Mouse (Mus musculus) ES-E14 (cell line): Measurements from ENCODE around the gene Wrap53. TPM values are rescaled to one million over a fixed set of nuclear protein-coding genes. Genes with fewer than 3 reads are reported as not detected.
A peak's percentile ranks its signal among the peaks of the same experiment; 100 is the strongest.

ENCODE experiments used
- DNase-seq: peaks from one replicate; pipeline ENCODE4 v3.0.0-alpha.2; 2013; ENCODE audit warnings: low read depth, low spot score
- H3K27ac ChIP-seq: 2 replicates; pipeline ENCODE4 v1.5.1; 2012; ENCODE audit warnings: low read depth, mild to moderate bottlenecking, low read length, moderate library complexity, mixed read lengths; ENCODE audit not compliant: poor library complexity, insufficient read depth, severe bottlenecking
- H3K36me3 ChIP-seq: 2 replicates; pipeline ENCODE4 v1.6.1; 2012; ENCODE audit warnings: mild to moderate bottlenecking, low read length, moderate library complexity, mixed read lengths; ENCODE audit not compliant: control insufficient read depth, poor library complexity, insufficient read depth, severe bottlenecking
- H3K4me1 ChIP-seq, 2 experiments: fragments of 150-350 bp in 1 of 2; sonication (generic) in 1 of 2; 2 replicates each; pipeline ENCODE4 v1.6.1; 2012; ENCODE audit warnings: low read length in 2 of 2, mild to moderate bottlenecking in 1 of 2, mixed read lengths in 1 of 2; ENCODE audit not compliant: control insufficient read depth in 2 of 2, insufficient read depth in 2 of 2, poor library complexity in 1 of 2
- H3K4me3 ChIP-seq, 2 experiments: fragments of 150-350 bp in 1 of 2; sonication (generic) in 1 of 2; 2 replicates each; pipeline ENCODE4 v1.5.1; 2012; ENCODE audit warnings: low read length in 2 of 2, low read depth in 1 of 2, mild to moderate bottlenecking in 1 of 2, mixed read lengths in 1 of 2; ENCODE audit not compliant: insufficient read depth in 1 of 2, poor library complexity in 1 of 2, severe bottlenecking in 1 of 2
- H3K9ac ChIP-seq: 2 replicates; pipeline ENCODE4 v1.6.1; 2012; ENCODE audit warnings: low read depth, mild to moderate bottlenecking, low read length, mixed read lengths; ENCODE audit not compliant: poor library complexity, insufficient read depth, severe bottlenecking
- H3K9me3 ChIP-seq: fragments of 150-350 bp; sonication (generic); 2 replicates; pipeline ENCODE4 v1.6.1; 2012; ENCODE audit warnings: low read depth, mild to moderate bottlenecking, low read length; ENCODE audit not compliant: control insufficient read depth, insufficient read depth
- CHD2 ChIP-seq: IDR thresholded peaks from 2 replicates; pipeline ENCODE4 v1.6.1; 2014; ENCODE audit warnings: mild to moderate bottlenecking, low read depth, low read length, inconsistent platforms
- HCFC1 ChIP-seq: IDR thresholded peaks from 2 replicates; pipeline ENCODE4 v1.6.1; 2012; ENCODE audit warnings: low read length, inconsistent platforms, borderline replicate concordance; ENCODE audit not compliant: insufficient read depth
- MAFK ChIP-seq: IDR thresholded peaks from 2 replicates; pipeline ENCODE4 v1.6.1; 2014; ENCODE audit warnings: mild to moderate bottlenecking, low read depth, low read length, inconsistent platforms; ENCODE audit not compliant: insufficient read depth
- ZC3H11A ChIP-seq: IDR thresholded peaks from 2 replicates; pipeline ENCODE4 v1.6.1; 2012; ENCODE audit warnings: low read depth, mild to moderate bottlenecking, inconsistent platforms, low read length, borderline replicate concordance
- ZNF384 ChIP-seq: IDR thresholded peaks from 2 replicates; pipeline ENCODE4 v1.6.1; 2012; ENCODE audit warnings: low read depth, low read length, inconsistent platforms
- in situ Hi-C, 2 experiments: fragments of 600-800 bp; cut with MboI; formaldehyde crosslinking; loops; one replicate each; pipeline ENCODE4 v1.15.1; 2025; ENCODE audit warnings: low sequenced_read_pairs in 2 of 2, inconsistent platforms in 1 of 2; ENCODE audit not compliant: unreplicated experiment in 2 of 2
- total RNA-seq: library from RNA; depleted of rRNA; stranded (reverse); fragments of 300-350 nt; gene quantifications from 2 replicates; pipeline ENCODE4 v1.2.3, GENCODE M21; 2012

Gene Wrap53
- total RNA-seq, 1 experiment, result 33.0 TPM

DNA sequence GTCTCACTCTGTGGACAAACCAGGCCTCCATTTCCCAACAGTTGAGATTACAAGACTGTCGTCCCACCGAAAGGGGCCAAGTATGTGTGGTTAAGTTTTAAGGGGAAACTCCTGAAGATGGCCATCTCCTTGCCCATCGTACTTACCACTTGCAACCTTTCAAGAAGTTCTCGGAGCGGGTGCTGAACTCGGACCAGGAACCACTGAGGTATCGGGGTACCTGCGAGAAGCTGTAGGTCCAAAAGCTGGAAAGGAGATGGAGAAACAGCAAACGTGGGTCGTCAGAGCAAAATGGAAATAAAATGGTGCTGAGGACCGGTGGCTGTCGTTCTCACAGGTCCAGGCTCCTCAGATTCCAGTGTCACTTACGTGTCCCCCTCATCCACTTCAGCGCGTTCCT, 1.8 kb downstream of the Wrap53 start:
- no peaks in the 10 kb centered on the region for H3K9me3 ChIP-seq
- peak overlapping the region; percentile 88 for H3K9ac ChIP-seq
- H3K36me3 ChIP-seq, result peaks cover 26% of the 10 kb centered on the region
- TF ChIP-seq MAFK (no peak), CHD2 (no peak), HCFC1 (no peak), ZC3H11A (no peak), ZNF384 (no peak)
- H3K27ac ChIP-seq, result 0 out of 2 replicates have a peak overlapping the region, but pooled peaks have one; percentile 25
- no peak for DNase-seq
- peak overlapping the region; percentile 79 to 85 for H3K4me3 ChIP-seq
- H3K4me1 ChIP-seq, result peaks cover 6 to 12% of the 10 kb centered on the region in 2 experiments
- in situ Hi-C loops, result no loop called here

DNA sequence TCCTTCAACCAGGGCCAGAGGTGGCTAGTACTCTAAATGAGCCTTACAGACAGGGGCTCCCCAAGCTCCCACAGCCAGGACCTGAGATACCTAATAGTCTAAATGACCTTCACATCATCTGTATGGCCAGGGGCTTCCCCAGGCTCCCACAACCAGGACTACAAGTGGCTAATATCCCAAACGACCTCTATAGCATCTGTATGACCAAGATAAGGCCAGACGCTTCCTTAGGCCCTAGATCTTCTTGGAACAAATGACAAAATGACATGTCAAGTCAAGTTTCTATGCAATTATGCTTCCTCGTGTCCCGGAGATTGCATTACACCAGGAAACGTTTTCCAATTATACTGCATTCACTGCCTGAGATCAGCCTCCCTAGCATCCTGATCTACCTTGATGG, 3.7 kb downstream of the Wrap53 start:
- no peak for DNase-seq
- peaks cover 26% of the 10 kb centered on the region for H3K36me3 ChIP-seq
- in situ Hi-C loops, result no loop called here
- TF ChIP-seq HCFC1, result no peak
- no peak for TF ChIP-seq MAFK
- TF ChIP-seq ZC3H11A, result no peak
- TF ChIP-seq ZNF384, result no peak
- TF ChIP-seq CHD2, result no peak
- peaks cover 2 to 12% of the 10 kb centered on the region in 2 experiments; a peak in 3 of 4 replicates for H3K4me1 ChIP-seq
- no peak overlapping the region for H3K4me3 ChIP-seq
- H3K9me3 ChIP-seq, result no peaks in the 10 kb centered on the region
- no peak overlapping the region for H3K9ac ChIP-seq
- no peak overlapping the region for H3K27ac ChIP-seq

DNA sequence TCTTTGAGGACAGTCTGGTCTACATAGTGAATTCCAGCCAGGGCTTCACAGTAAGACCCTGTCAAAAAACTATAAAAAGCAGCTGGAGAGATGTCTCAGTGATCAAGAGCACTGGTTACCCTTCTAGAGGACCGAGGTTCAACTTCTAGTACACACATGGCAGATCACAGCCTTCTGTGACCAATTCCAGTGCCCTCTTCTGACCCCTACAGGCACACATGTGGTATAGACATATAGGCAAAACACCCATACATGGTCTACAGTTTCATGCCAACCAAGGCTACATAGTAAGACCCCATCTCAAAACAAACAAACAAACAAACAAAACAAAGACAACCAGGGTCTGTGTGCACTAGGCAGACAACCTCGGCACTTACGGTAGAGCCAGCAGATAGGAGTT, 4.8 kb downstream of the Wrap53 start:
- no peak overlapping the region for H3K4me3 ChIP-seq
- H3K4me1 ChIP-seq, result peaks cover 2 to 12% of the 10 kb centered on the region in 2 experiments; a peak in 3 of 4 replicates
- in situ Hi-C loops, result no loop called here
- H3K27ac ChIP-seq, result no peak overlapping the region
- TF ChIP-seq ZNF384 (no peak), CHD2 (no peak), MAFK (no peak), HCFC1 (no peak), ZC3H11A (no peak)
- DNase-seq, result no peak
- no peaks in the 10 kb centered on the region for H3K9me3 ChIP-seq
- H3K36me3 ChIP-seq, result peaks cover 35% of the 10 kb centered on the region
- H3K9ac ChIP-seq, result no peak overlapping the region

DNA sequence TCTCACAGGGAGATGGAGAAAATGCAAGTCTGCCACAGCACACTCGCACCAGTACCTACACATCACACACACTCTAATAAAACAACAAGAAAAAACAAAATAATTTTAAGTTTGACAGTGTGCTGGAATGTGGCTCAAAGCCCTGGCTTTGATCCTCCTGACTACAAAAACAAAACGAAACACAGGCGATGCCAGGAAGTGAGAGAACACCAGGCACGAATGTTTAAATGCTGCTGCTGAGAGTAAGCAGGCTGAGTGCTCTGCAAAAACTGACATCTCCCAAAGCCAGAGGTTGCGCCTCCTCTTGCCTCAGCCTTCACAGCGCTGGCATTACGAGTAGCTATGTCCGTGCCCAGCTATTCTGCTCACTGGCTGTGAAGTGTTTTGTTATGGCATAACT, 14.9 kb downstream of the Wrap53 start:
- in situ Hi-C loops, result no loop called here
- no peak for TF ChIP-seq ZNF384
- H3K27ac ChIP-seq, result peak overlapping the region; percentile 70; the same call in 1 of the 2 replicates
- H3K9me3 ChIP-seq, result no peaks in the 10 kb centered on the region
- H3K36me3 ChIP-seq, result peaks cover 30% of the 10 kb centered on the region
- no peak for DNase-seq
- H3K4me3 ChIP-seq, result no peak overlapping the region
- no peak overlapping the region for H3K9ac ChIP-seq
- peaks cover 19 to 40% of the 10 kb centered on the region in 2 experiments for H3K4me1 ChIP-seq

DNA sequence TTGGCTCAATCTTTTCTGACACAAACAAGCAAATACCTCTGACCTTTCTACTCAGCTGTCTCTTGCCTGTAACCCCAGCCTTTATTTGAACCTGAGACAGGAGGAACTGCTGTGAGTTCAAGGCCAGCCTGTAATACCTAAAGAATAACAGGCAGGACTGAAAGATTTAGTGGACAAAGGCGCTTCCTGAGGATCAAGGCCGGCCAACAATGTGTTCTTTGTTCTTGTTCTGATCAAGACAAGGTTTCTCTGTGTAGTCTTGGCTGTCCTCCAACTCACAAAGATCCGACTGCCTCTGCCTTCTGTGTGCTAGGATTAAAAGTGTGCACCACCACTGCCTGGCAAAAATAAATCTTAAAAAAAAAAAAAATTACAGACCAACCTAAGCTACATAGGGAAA, 15.7 kb downstream of the Wrap53 start:
- Histone ChIP-seq H3K4me1 (peaks cover 19 to 43% of the 10 kb centered on the region in 2 experiments), H3K9me3 (no peaks in the 10 kb centered on the region), H3K9ac (no peak overlapping the region), H3K4me3 (no peak overlapping the region), H3K36me3 (peaks cover 26% of the 10 kb centered on the region), H3K27ac (peak overlapping the region; percentile 70; the same call in 1 of the 2 replicates)
- in situ Hi-C loops, result no loop called here
- TF ChIP-seq MAFK (no peak), ZNF384 (0 out of 2 replicates have a peak, but pooled peaks have one; percentile 25)
- DNase-seq, result peak; percentile 85
